Mouse (Mus musculus) megakaryocyte, embryonic 14.5 days (primary cell): ENCODE measurements around the gene Srrm1.

Experiments
- FLI1 ChIP-seq: IDR thresholded peaks from 2 replicates; pipeline ENCODE4 v1.6.1; 2012; ENCODE audit warnings: low read length, inconsistent platforms, mixed read lengths
- GATA1 ChIP-seq: IDR thresholded peaks from 3 replicates; pipeline ENCODE4 v1.6.1; 2012; ENCODE audit warnings: mixed read lengths, low read length, inconsistent platforms, borderline replicate concordance

- TF ChIP-seq GATA1, result no peak
- no peak for TF ChIP-seq FLI1
Observed at GRCm38 (mm10) chr4:135301166-135301565, 52.0 kb downstream of the Srrm1 start.
